Mouse (Mus musculus) hindbrain, embryonic 16.5 days (tissue): ENCODE measurements around the gene Anp32a. TPM values are rescaled to one million over a fixed set of nuclear protein-coding genes. Genes with fewer than 3 reads are reported as not detected.

Source experiments
- ATAC-seq: fragments of 200-750 bp; cut with Nextera tagmentation; 2 replicates; pipeline ENCODE4 v1.8.0; 2017; ENCODE audit warnings: moderate TSS enrichment, moderate library complexity
- H3K27ac ChIP-seq: fragments of 300-500 bp; sonication (generic); 2 replicates; pipeline ENCODE4 v1.5.1; 2014; ENCODE audit warnings: low read depth, mild to moderate bottlenecking, control low read depth, low read length, moderate library complexity
- H3K27me3 ChIP-seq: fragments of 300-500 bp; sonication (generic); replicated peaks from 2 replicates; pipeline ENCODE4 v1.6.1; 2014; ENCODE audit warnings: low read length; ENCODE audit not compliant: control insufficient read depth, insufficient read depth
- H3K36me3 ChIP-seq: fragments of 300-500 bp; sonication (generic); 2 replicates; pipeline ENCODE4 v1.6.1; 2014; ENCODE audit warnings: mild to moderate bottlenecking, low read length, moderate library complexity, mixed read lengths; ENCODE audit not compliant: control insufficient read depth, insufficient read depth
- H3K4me1 ChIP-seq: fragments of 300-500 bp; sonication (generic); 2 replicates; pipeline ENCODE4 v1.6.1; 2014; ENCODE audit warnings: low read depth, low read length; ENCODE audit not compliant: control insufficient read depth, insufficient read depth
- H3K4me2 ChIP-seq: fragments of 300-500 bp; sonication (generic); 2 replicates; pipeline ENCODE4 v1.6.1; 2014; ENCODE audit warnings: mild to moderate bottlenecking, low read length, control low read depth, moderate library complexity
- H3K4me3 ChIP-seq: fragments of 300-500 bp; sonication (generic); 2 replicates; pipeline ENCODE4 v1.5.1; 2014; ENCODE audit warnings: mild to moderate bottlenecking, low read length, control low read depth, moderate library complexity
- H3K9ac ChIP-seq: fragments of 300-500 bp; sonication (generic); 2 replicates; pipeline ENCODE4 v1.6.1; 2014; ENCODE audit warnings: low read depth, mild to moderate bottlenecking, control low read depth, low read length, moderate library complexity
- H3K9me3 ChIP-seq: fragments of 300-500 bp; sonication (generic); 2 replicates; pipeline ENCODE4 v1.6.1; 2014; ENCODE audit warnings: mild to moderate bottlenecking, low read length, moderate library complexity; ENCODE audit not compliant: control insufficient read depth
- WGBS: fragments of 180-500 bp; shearing (Covaris S2); extraction: QIAGEN DNeasy Blood & Tissue Kit; methylation state at CpG from one replicate; pipeline ENCODE4 v1.1.7; 2014; 5-methylcytosine and 5-hydroxymethylcytosine counted together
- polyA plus RNA-seq: library from polyadenylated mRNA; unstranded; fragments of >200 nt; fragmentation: Nextera tagmentation; extraction: Ambion mirVana; gene quantifications from 2 replicates; pipeline ENCODE4 v1.2.1, GENCODE M21; 2015

Gene Anp32a
- polyA plus RNA-seq, 1 experiment from 2014 or later = 156 TPM

DNA sequence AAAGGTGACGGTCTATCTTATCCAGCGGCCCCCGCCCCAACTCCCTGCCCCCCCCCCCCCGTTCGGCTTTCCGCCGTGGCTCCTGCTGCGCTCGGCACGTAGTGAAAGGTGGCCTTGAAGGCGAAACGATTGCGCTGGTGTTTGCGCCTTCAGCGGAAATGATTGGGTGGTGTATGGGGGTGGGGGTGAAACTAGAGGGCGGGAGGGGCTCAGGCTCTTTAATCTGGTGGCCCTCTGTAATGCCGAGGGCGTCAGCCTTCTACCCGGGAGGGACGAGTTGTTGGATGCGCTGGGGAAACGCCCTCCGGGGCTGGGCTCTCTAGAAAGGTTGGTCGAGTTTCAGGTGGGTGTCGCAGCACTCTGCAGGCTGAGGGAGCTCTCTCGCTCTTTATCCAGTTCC lies 3.5 kb downstream of the Anp32a start:
- H3K9ac ChIP-seq = peak overlapping the region; percentile 96
- WGBS = 1% methylated on average over 19 of the region's 26 CpGs
- H3K27ac ChIP-seq = peak overlapping the region; percentile 99
- H3K36me3 ChIP-seq = no peaks in the 10 kb centered on the region
- peak; percentile 10; the same call in 1 of the 2 replicates for ATAC-seq
- peak overlapping the region; percentile 82 for H3K4me2 ChIP-seq
- H3K27me3 ChIP-seq = no peaks in the 10 kb centered on the region
- H3K4me1 ChIP-seq = peaks cover 27% of the 10 kb centered on the region
- no peaks in the 10 kb centered on the region for H3K9me3 ChIP-seq
- H3K4me3 ChIP-seq = peak overlapping the region; percentile 58

- Histone ChIP-seq H3K4me1 (peaks cover 31% of the 10 kb centered on the region), H3K27ac (peak overlapping the region; percentile 99), H3K4me3 (peak overlapping the region; percentile 58), H3K9me3 (no peaks in the 10 kb centered on the region), H3K27me3 (no peaks in the 10 kb centered on the region), H3K9ac (peak overlapping the region; percentile 96), H3K4me2 (peak overlapping the region; percentile 82), H3K36me3 (no peaks in the 10 kb centered on the region)
- ATAC-seq = no peak
- WGBS = 4% methylated on average over 11 of the region's 11 CpGs
Observed at GRCm38 (mm10) chr9:62345081-62345481, 4.0 kb downstream of the Anp32a start.

GRCm38 (mm10) chr9:62345633-62346387 lies 4.7 kb downstream of the Anp32a start:
- Histone ChIP-seq H3K27ac (peak overlapping the region; percentile 23; the same call in 1 of the 2 replicates), H3K4me1 (peaks cover 31% of the 10 kb centered on the region)

GRCm38 (mm10) chr9:62346388-62346679 lies 5.2 kb downstream of the Anp32a start:
- ATAC-seq = no peak
- no peak overlapping the region; the same call in 1 of the 2 replicates for H3K4me3 ChIP-seq

More at GRCm38 (mm10) chr9:62345633-62346387, 4.7 kb downstream of the Anp32a start:
- ATAC-seq = no peak
- Histone ChIP-seq H3K36me3 (no peaks in the 10 kb centered on the region), H3K4me2 (peak overlapping the region; percentile 82), H3K9me3 (no peaks in the 10 kb centered on the region), H3K4me3 (peak overlapping the region; percentile 58), H3K27me3 (no peaks in the 10 kb centered on the region), H3K9ac (peak overlapping the region; percentile 96)
- WGBS = 44% methylated on average over 9 of the region's 9 CpGs

GRCm38 (mm10) chr9:62347201-62347600 lies 6.1 kb downstream of the Anp32a start:
- Histone ChIP-seq H3K27ac (no peak overlapping the region), H3K9me3 (no peaks in the 10 kb centered on the region), H3K4me3 (no peak overlapping the region), H3K36me3 (no peaks in the 10 kb centered on the region), H3K9ac (no peak overlapping the region), H3K4me1 (peaks cover 34% of the 10 kb centered on the region), H3K4me2 (no peak overlapping the region), H3K27me3 (no peaks in the 10 kb centered on the region)
- WGBS = 88% methylated on average over 5 of the region's 5 CpGs
- ATAC-seq = no peak

More at GRCm38 (mm10) chr9:62346388-62346679, 5.2 kb downstream of the Anp32a start:
- no peak overlapping the region for H3K9ac ChIP-seq
- H3K27me3 ChIP-seq = no peaks in the 10 kb centered on the region
- H3K27ac ChIP-seq = no peak overlapping the region
- WGBS = 76% methylated on average over 6 of the region's 6 CpGs
- H3K36me3 ChIP-seq = no peaks in the 10 kb centered on the region
- H3K4me1 ChIP-seq = peaks cover 33% of the 10 kb centered on the region
- H3K4me2 ChIP-seq = peak overlapping the region; percentile 82
- no peaks in the 10 kb centered on the region for H3K9me3 ChIP-seq

GRCm38 (mm10) chr9:62348050-62348449 lies 7.0 kb downstream of the Anp32a start:
- no peak overlapping the region for H3K9ac ChIP-seq
- no peak for ATAC-seq
- H3K27me3 ChIP-seq = no peaks in the 10 kb centered on the region
- no peaks in the 10 kb centered on the region for H3K36me3 ChIP-seq
- no peak overlapping the region for H3K4me3 ChIP-seq
- H3K9me3 ChIP-seq = no peaks in the 10 kb centered on the region
- WGBS = 81% methylated on average over 10 of the region's 10 CpGs
- no peak overlapping the region for H3K4me2 ChIP-seq
- no peak overlapping the region for H3K27ac ChIP-seq
- peaks cover 34% of the 10 kb centered on the region for H3K4me1 ChIP-seq

- no peak overlapping the region for H3K27ac ChIP-seq
- no peak for ATAC-seq
Observed at GRCm38 (mm10) chr9:62348467-62348985, 7.4 kb downstream of the Anp32a start.

GRCm38 (mm10) chr9:62349250-62349649 lies 8.2 kb downstream of the Anp32a start:
- Histone ChIP-seq H3K4me2 (no peak overlapping the region), H3K4me1 (peaks cover 39% of the 10 kb centered on the region), H3K9me3 (no peaks in the 10 kb centered on the region), H3K4me3 (no peak overlapping the region), H3K27ac (peak overlapping the region; percentile 12; the same call in 1 of the 2 replicates), H3K27me3 (no peaks in the 10 kb centered on the region), H3K9ac (peak overlapping the region; percentile 13; the same call in 1 of the 2 replicates), H3K36me3 (no peaks in the 10 kb centered on the region)
- ATAC-seq = no peak
- WGBS = 44% methylated on average over 15 of the region's 15 CpGs

More at GRCm38 (mm10) chr9:62348467-62348985, 7.4 kb downstream of the Anp32a start:
- Histone ChIP-seq H3K4me1 (peaks cover 34% of the 10 kb centered on the region), H3K9me3 (no peaks in the 10 kb centered on the region), H3K4me2 (no peak overlapping the region), H3K27me3 (no peaks in the 10 kb centered on the region), H3K4me3 (no peak overlapping the region), H3K36me3 (no peaks in the 10 kb centered on the region), H3K9ac (no peak overlapping the region)
- WGBS = 78% methylated on average over 6 of the region's 6 CpGs

- WGBS = 73% methylated on average over 2 of the region's 2 CpGs
- Histone ChIP-seq H3K4me1 (peaks cover 32% of the 10 kb centered on the region), H3K27me3 (no peaks in the 10 kb centered on the region), H3K27ac (no peak overlapping the region), H3K4me2 (no peak overlapping the region), H3K4me3 (no peak overlapping the region), H3K9me3 (no peaks in the 10 kb centered on the region), H3K9ac (no peak overlapping the region), H3K36me3 (no peaks in the 10 kb centered on the region)
- ATAC-seq = no peak
Observed at GRCm38 (mm10) chr9:62350721-62351120, 9.6 kb downstream of the Anp32a start.
